Mouse (Mus musculus) heart, adult 2 months (tissue): ENCODE data around the gene Igfbp3. TPM values are rescaled to one million over a fixed set of nuclear protein-coding genes. Genes with fewer than 3 reads are reported as not detected.

Source experiments
- DNase-seq, 2 experiments: peaks; one replicate each; pipeline ENCODE4 v3.0.0; 2021
- H3K27ac ChIP-seq: fragments of 200-600 bp; 2 replicates; pipeline ENCODE4 v1.8.1; 2022
- H3K27me3 ChIP-seq: fragments of 200-500 bp; 2 replicates; pipeline ENCODE4 v1.6.1; 2012; ENCODE audit warnings: mild to moderate bottlenecking, low read length, inconsistent platforms, mixed read lengths; ENCODE audit not compliant: control insufficient read depth, insufficient read depth
- H3K36me3 ChIP-seq: fragments of 200-500 bp; 2 replicates; pipeline ENCODE4 v1.6.1; 2012; ENCODE audit warnings: low read length, inconsistent platforms; ENCODE audit not compliant: control insufficient read depth, insufficient read depth
- H3K4me1 ChIP-seq: fragments of 200-500 bp; 2 replicates; pipeline ENCODE4 v1.6.1; 2011; ENCODE audit warnings: low read length; ENCODE audit not compliant: control insufficient read depth, insufficient read depth
- H3K4me3 ChIP-seq: fragments of 200-600 bp; 2 replicates; pipeline ENCODE4 v1.8.1; 2022
- H3K79me2 ChIP-seq: fragments of 200-500 bp; replicated peaks from 2 replicates; pipeline ENCODE4 v1.6.1; 2012; ENCODE audit warnings: mild to moderate bottlenecking, inconsistent platforms, low read length, moderate library complexity, mixed read lengths; ENCODE audit not compliant: control insufficient read depth, insufficient read depth
- H3K9ac ChIP-seq: fragments of 200-500 bp; 2 replicates; pipeline ENCODE4 v1.6.1; 2012; ENCODE audit warnings: low read depth, mild to moderate bottlenecking, control low read depth, inconsistent platforms, low read length, mixed read lengths
- CTCF ChIP-seq: fragments of 200-600 bp; IDR thresholded peaks from 2 replicates; pipeline ENCODE4 v1.8.1; 2022; ENCODE audit warnings: antibody characterized with exemption, mild to moderate bottlenecking, moderate library complexity
- EP300 ChIP-seq: fragments of 200-500 bp; IDR thresholded peaks from 2 replicates; pipeline ENCODE4 v1.6.1; 2011; ENCODE audit warnings: low read depth, low read length, control low read depth; ENCODE audit not compliant: insufficient read depth
- POLR2A ChIP-seq: fragments of 200-500 bp; IDR thresholded peaks from 2 replicates; pipeline ENCODE4 v1.6.1; 2011; ENCODE audit warnings: mild to moderate bottlenecking, low read depth, low read length, control low read depth; ENCODE audit not compliant: insufficient read depth
- WGBS: fragments of 180-500 bp; shearing (Covaris S2); methylation state at CpG from one replicate; pipeline ENCODE4 v1.1.7; 2018; 5-methylcytosine and 5-hydroxymethylcytosine counted together
- intact Hi-C: fragments of 180-260 bp; cut with DNase I; formaldehyde crosslinking; loops from one replicate; pipeline ENCODE4 v1.15.1; 2025
- polyA plus RNA-seq: library from polyadenylated mRNA; depleted of rRNA; stranded (reverse); fragments of >200 nt; gene quantifications from 2 replicates; pipeline ENCODE4 v1.2.3, GENCODE M21; 2012
- total RNA-seq, 2 experiments: library from RNA; stranded (reverse); gene quantifications; 2 replicates each; pipeline ENCODE4 v1.2.3; 2021

Igfbp3 gene
- total and polyA plus RNA-seq, 3 experiments = 20.8 to 40.4 (median 32.2) TPM

DNA sequence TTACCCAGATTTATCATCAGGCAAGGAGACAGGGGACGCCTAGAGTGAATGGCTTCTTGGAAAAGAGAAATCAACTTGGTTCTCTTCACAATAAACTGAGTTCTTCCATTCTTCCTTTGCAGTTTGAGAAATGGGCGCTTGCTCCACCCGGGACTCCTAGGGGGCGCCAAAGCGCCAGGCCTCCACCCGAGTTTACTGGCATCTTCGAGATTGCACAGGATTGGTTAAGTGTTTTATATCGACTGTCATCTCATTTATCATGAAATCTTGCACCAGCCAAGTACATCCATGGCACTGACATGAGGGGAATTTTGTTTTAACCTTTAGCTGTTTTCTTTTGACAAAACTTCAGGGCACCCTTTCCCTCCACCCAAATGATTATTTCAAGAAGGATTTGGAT lies 2.0 kb upstream of the Igfbp3 start:
- no peak overlapping the region for H3K9ac ChIP-seq
- no peaks in the 10 kb centered on the region for H3K36me3 ChIP-seq
- TF ChIP-seq CTCF (peak; percentile 91), EP300 (no peak)
- H3K4me1 ChIP-seq = no peaks in the 10 kb centered on the region
- H3K27ac ChIP-seq = no peak overlapping the region
- no peaks in the 10 kb centered on the region for H3K79me2 ChIP-seq
- 0 out of 2 replicates have a peak, but pooled peaks cover 1% of the 10 kb centered on the region for H3K27me3 ChIP-seq
- peak; percentile 46 to 75 for DNase-seq
- intact Hi-C loops = loop anchor here (1.0 to 10.0 kb wide), 6 partner anchors 121 to 919 kb away; no protein-coding TSS in a partner anchor
- WGBS = 13% methylated on average over 8 of the region's 8 CpGs
- no peak overlapping the region for H3K4me3 ChIP-seq

DNA sequence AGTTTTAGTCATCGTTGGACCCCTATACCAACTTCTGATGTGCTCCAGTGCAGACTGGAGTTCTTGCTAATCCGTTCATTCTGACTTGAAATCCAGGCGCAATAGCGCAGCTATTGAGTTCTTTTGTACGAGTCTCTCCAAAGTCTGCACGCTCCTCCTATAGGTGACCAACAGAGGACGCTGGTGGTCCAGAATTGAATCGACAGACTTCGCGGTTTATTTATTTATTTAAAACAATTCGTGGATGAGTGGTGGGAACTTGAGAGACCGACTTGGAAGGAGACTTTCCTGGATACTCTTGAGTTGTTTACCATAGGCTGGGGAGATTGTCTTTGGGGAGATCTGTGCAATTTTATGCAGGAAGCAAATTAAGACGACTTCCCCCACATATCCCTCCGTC lies 1.0 kb upstream of the Igfbp3 start:
- Histone ChIP-seq H3K4me3 (no peak overlapping the region; the same call in 1 of the 2 replicates), H3K27me3 (0 out of 2 replicates have a peak, but pooled peaks cover 1% of the 10 kb centered on the region), H3K36me3 (no peaks in the 10 kb centered on the region), H3K9ac (no peak overlapping the region), H3K4me1 (no peaks in the 10 kb centered on the region), H3K27ac (no peak overlapping the region), H3K79me2 (no peaks in the 10 kb centered on the region)
- intact Hi-C loops = loop anchor here (1.0 to 10.0 kb wide), 6 partner anchors 122 to 920 kb away; no protein-coding TSS in a partner anchor
- DNase-seq = peak; percentile 40 to 50
- WGBS = 6% methylated on average over 14 of the region's 14 CpGs
- TF ChIP-seq POLR2A (no peak), CTCF (peak; percentile 79)

DNA sequence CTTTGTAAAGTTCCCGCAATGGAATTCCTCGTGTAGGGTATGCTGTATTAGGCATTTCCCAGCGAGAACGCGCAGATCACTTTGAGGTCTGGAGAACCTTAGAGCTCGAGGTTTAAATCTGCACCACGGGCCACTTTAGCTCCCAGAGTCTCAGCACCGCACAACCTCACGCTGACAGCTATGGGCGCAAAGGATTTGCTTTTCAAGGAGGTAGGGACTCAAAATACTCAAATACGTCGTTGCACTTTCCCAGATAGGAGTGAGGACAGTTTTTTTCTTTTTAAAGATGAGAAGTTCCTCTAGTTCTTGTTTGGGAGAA lies 578 bp upstream of the Igfbp3 start:
- no peaks in the 10 kb centered on the region for H3K36me3 ChIP-seq
- TF ChIP-seq CTCF (no peak), POLR2A (no peak), EP300 (no peak)
- intact Hi-C loops = loop anchor here (2.0 to 10.0 kb wide), 4 partner anchors 122 to 920 kb away; no protein-coding TSS in a partner anchor
- WGBS = 2% methylated on average over 12 of the region's 12 CpGs
- no peak for DNase-seq
- no peak overlapping the region for H3K9ac ChIP-seq
- no peaks in the 10 kb centered on the region for H3K79me2 ChIP-seq
- peak overlapping the region; percentile 55 for H3K4me3 ChIP-seq
- H3K27ac ChIP-seq = no peak overlapping the region; the same call in 1 of the 2 replicates
- no peaks in the 10 kb centered on the region for H3K4me1 ChIP-seq
- H3K27me3 ChIP-seq = 0 out of 2 replicates have a peak, but pooled peaks cover 1% of the 10 kb centered on the region

DNA sequence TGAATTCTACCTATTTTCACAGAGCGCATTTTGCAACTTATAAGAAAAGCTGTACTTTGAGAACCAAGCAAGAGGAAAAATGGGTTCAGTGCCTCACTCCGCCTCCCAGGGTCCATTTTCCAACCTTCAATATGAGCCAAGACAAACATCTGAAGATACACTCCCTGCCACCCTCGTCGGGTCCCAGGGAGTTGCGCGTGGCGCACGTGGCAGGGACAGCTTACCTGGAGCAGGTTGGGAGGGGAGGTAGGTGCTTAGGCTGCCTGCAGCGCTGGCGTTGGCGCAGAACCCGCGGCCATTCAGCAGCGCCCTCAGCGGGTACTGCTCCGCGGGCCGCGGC lies 592 bp downstream of the Igfbp3 start:
- 1% methylated on average over 19 of the region's 19 CpGs for WGBS
- intact Hi-C loops = loop anchor here (10.0 kb wide), 2 partner anchors 622 to 922 kb away; no protein-coding TSS in a partner anchor
- TF ChIP-seq EP300 (no peak), CTCF (no peak), POLR2A (no peak)

DNA sequence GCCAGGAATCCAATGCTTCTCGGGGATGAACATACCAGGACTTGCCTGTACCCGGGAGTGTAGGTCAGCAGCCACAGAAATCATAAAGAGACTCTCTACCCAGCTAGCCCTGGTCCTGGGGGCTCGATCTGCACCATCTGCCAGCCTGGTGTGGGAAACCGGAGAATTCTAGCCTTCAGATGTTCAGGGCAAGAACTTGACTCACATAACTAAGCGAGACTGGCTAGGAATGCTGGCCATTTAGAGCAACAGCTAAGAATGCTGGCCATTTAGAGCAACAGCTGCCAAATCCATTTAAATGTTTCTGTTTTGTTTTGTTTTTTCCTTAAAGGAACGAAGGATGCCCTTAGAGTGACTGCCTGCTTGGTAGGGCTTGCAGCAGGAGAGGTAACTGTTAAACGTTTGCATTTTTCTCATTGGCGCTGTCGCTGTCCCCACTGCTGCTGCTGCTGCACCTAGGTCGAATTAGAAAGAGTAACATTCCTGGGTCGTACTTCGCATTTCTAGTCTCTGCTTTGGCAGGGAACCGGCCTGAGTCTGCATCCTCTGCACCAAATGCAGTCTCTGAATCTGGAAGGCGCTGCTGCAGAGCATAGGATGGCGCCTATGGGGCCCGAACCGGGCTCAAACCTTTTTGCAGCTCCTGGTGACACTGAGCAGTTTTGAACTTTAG lies 1.5 kb downstream of the Igfbp3 start:
- H3K36me3 ChIP-seq = no peaks in the 10 kb centered on the region
- intact Hi-C loops = loop anchor here (10.0 kb wide), 2 partner anchors 623 to 923 kb away; no protein-coding TSS in a partner anchor
- H3K9ac ChIP-seq = peak overlapping the region; percentile 33; the same call in 1 of the 2 replicates
- no peaks in the 10 kb centered on the region for H3K79me2 ChIP-seq
- WGBS = 12% methylated on average over 17 of the region's 17 CpGs
- peak overlapping the region; percentile 15 for H3K27ac ChIP-seq
- 0 out of 2 replicates have a peak, but pooled peaks cover 1% of the 10 kb centered on the region for H3K27me3 ChIP-seq
- no peak for TF ChIP-seq CTCF
- peak overlapping the region; percentile 55 for H3K4me3 ChIP-seq
- no peaks in the 10 kb centered on the region for H3K4me1 ChIP-seq
- no peak for DNase-seq

More for the DNA sequence above, 592 bp downstream of the Igfbp3 start:
- Histone ChIP-seq H3K36me3 (no peaks in the 10 kb centered on the region), H3K9ac (peak overlapping the region; percentile 78), H3K4me1 (no peaks in the 10 kb centered on the region), H3K27ac (peak overlapping the region; percentile 58), H3K4me3 (peak overlapping the region; percentile 55), H3K27me3 (0 out of 2 replicates have a peak, but pooled peaks cover 1% of the 10 kb centered on the region), H3K79me2 (no peaks in the 10 kb centered on the region)
- no peak for DNase-seq

DNA sequence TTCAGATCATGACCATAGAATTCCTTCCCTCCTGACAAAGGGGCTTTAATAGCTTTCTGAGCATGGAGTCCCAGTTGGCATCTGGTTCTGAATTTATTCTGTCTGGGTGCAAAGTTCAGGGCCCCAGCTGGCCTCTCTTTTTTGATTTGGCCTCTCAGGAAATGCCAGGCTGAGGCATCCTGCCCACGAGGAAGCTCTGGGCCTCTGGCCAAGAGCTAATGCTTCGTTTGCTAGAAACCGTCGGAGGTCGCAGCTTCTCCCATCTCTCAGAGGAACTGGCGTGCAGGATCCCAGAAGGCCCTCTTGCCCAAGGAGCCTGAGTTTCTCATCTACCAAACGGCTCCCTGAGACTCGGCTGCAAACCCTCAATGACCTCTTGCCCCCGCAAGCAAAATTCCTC lies 2.5 kb downstream of the Igfbp3 start:
- 19% methylated on average over 9 of the region's 9 CpGs for WGBS
- no peak for DNase-seq
- H3K4me3 ChIP-seq = no peak overlapping the region
- no peak overlapping the region; the same call in 1 of the 2 replicates for H3K27ac ChIP-seq
- H3K36me3 ChIP-seq = no peaks in the 10 kb centered on the region
- no peaks in the 10 kb centered on the region for H3K4me1 ChIP-seq
- no peaks in the 10 kb centered on the region for H3K79me2 ChIP-seq
- intact Hi-C loops = loop anchor here (2.0 to 10.0 kb wide), 4 partner anchors 624 to 1196 kb away; no protein-coding TSS in a partner anchor
- H3K27me3 ChIP-seq = 0 out of 2 replicates have a peak, but pooled peaks cover 1% of the 10 kb centered on the region
- no peak overlapping the region for H3K9ac ChIP-seq
- TF ChIP-seq POLR2A = no peak
- TF ChIP-seq EP300 = no peak
- TF ChIP-seq CTCF = no peak
